Mouse (Mus musculus): ENCODE data around the gene Ptprg. TPM values are rescaled to one million over a fixed set of nuclear protein-coding genes. Genes with fewer than 3 reads are reported as not detected.
"Not testable (repeated sequence)": the region's sequence is repeated elsewhere in the genome, so short reads cannot be mapped to it uniquely, and the experiment has no call there.

The Ptprg gene
- polyA plus RNA-seq, 1 experiment from 2014 or later = not detected

GRCm38 (mm10) chr14:11814811-11815210, 261.5 kb downstream of the Ptprg start:
- H3K27ac ChIP-seq; H3K4me3 ChIP-seq (ENCODE audit: inconsistent target); H3K36me3 ChIP-seq (ENCODE audit: inconsistent target); H3K79me2 ChIP-seq (ENCODE audit: inconsistent target): not testable (repeated sequence)
- WGBS (ENCODE audit: missing documents) = 80% methylated on average over 4 of the region's 4 CpGs

GRCm38 (mm10) chr14:11817236-11817635, 263.9 kb downstream of the Ptprg start:
- no peak overlapping the region for H3K27ac ChIP-seq
- H3K4me3 ChIP-seq (ENCODE audit: inconsistent target) = no peak overlapping the region
- no peaks in the 10 kb centered on the region for H3K79me2 ChIP-seq (ENCODE audit: inconsistent target)
- H3K36me3 ChIP-seq (ENCODE audit: inconsistent target) = no peaks in the 10 kb centered on the region
- 81% methylated on average over 5 of the region's 6 CpGs for WGBS (ENCODE audit: missing documents)

GRCm38 (mm10) chr14:11818054-11818453, 264.7 kb downstream of the Ptprg start:
- no peaks in the 10 kb centered on the region for H3K36me3 ChIP-seq (ENCODE audit: inconsistent target)
- H3K4me3 ChIP-seq (ENCODE audit: inconsistent target) = no peak overlapping the region
- no peaks in the 10 kb centered on the region for H3K79me2 ChIP-seq (ENCODE audit: inconsistent target)
- H3K27ac ChIP-seq = no peak overlapping the region
- 97% methylated on average over 3 of the region's 3 CpGs for WGBS (ENCODE audit: missing documents)

GRCm38 (mm10) chr14:11818721-11819120, 265.4 kb downstream of the Ptprg start:
- Histone ChIP-seq H3K36me3 (ENCODE audit: inconsistent target) (no peaks in the 10 kb centered on the region), H3K79me2 (ENCODE audit: inconsistent target) (no peaks in the 10 kb centered on the region), H3K4me3 (ENCODE audit: inconsistent target) (no peak overlapping the region), H3K27ac (no peak overlapping the region)
- WGBS (ENCODE audit: missing documents) = 81% methylated on average over 7 of the region's 8 CpGs

GRCm38 (mm10) chr14:11819326-11819725, 266.0 kb downstream of the Ptprg start:
- no peaks in the 10 kb centered on the region for H3K79me2 ChIP-seq (ENCODE audit: inconsistent target)
- H3K27ac ChIP-seq = no peak overlapping the region
- 88% methylated on average over 2 of the region's 2 CpGs for WGBS (ENCODE audit: missing documents)
- H3K4me3 ChIP-seq (ENCODE audit: inconsistent target) = no peak overlapping the region
- H3K36me3 ChIP-seq (ENCODE audit: inconsistent target) = no peaks in the 10 kb centered on the region

- no peak overlapping the region for H3K27ac ChIP-seq
- no peak overlapping the region for H3K4me3 ChIP-seq (ENCODE audit: inconsistent target)
- no peaks in the 10 kb centered on the region for H3K79me2 ChIP-seq (ENCODE audit: inconsistent target)
- H3K36me3 ChIP-seq (ENCODE audit: inconsistent target) = no peaks in the 10 kb centered on the region
- WGBS (ENCODE audit: missing documents) = 76% methylated on average over 7 of the region's 7 CpGs
Measured at GRCm38 (mm10) chr14:11822830-11823700, 269.7 kb downstream of the Ptprg start.

GRCm38 (mm10) chr14:11823701-11824095, 270.4 kb downstream of the Ptprg start:
- H3K79me2 ChIP-seq (ENCODE audit: inconsistent target) = no peaks in the 10 kb centered on the region
- no peaks in the 10 kb centered on the region for H3K36me3 ChIP-seq (ENCODE audit: inconsistent target)
- H3K27ac ChIP-seq = no peak overlapping the region
- no peak overlapping the region for H3K4me3 ChIP-seq (ENCODE audit: inconsistent target)
- WGBS (ENCODE audit: missing documents) = 97% methylated on average over 3 of the region's 6 CpGs

- Histone ChIP-seq H3K79me2 (ENCODE audit: inconsistent target) (no peaks in the 10 kb centered on the region), H3K36me3 (ENCODE audit: inconsistent target) (no peaks in the 10 kb centered on the region), H3K4me3 (ENCODE audit: inconsistent target) (no peak overlapping the region), H3K27ac (no peak overlapping the region)
- WGBS (ENCODE audit: missing documents) = 89% methylated on average over 8 of the region's 8 CpGs
Measured at GRCm38 (mm10) chr14:11824915-11825314, 271.6 kb downstream of the Ptprg start.

- Histone ChIP-seq H3K79me2 (ENCODE audit: inconsistent target) (no peaks in the 10 kb centered on the region), H3K36me3 (ENCODE audit: inconsistent target) (no peaks in the 10 kb centered on the region), H3K4me3 (ENCODE audit: inconsistent target) (no peak overlapping the region), H3K27ac (no peak overlapping the region)
- WGBS (ENCODE audit: missing documents) = 89% methylated on average over 2 of the region's 2 CpGs
Measured at GRCm38 (mm10) chr14:11825551-11825950, 272.2 kb downstream of the Ptprg start.

- WGBS (ENCODE audit: missing documents) = 68% methylated on average over 4 of the region's 4 CpGs
- no peak overlapping the region for H3K4me3 ChIP-seq (ENCODE audit: inconsistent target)
Measured at GRCm38 (mm10) chr14:11828086-11828485, 274.8 kb downstream of the Ptprg start.

GRCm38 (mm10) chr14:11833678-11834077, 280.3 kb downstream of the Ptprg start:
- Histone ChIP-seq H3K27ac (no peak overlapping the region), H3K79me2 (ENCODE audit: inconsistent target) (no peaks in the 10 kb centered on the region), H3K36me3 (ENCODE audit: inconsistent target) (no peaks in the 10 kb centered on the region), H3K4me3 (ENCODE audit: inconsistent target) (no peak overlapping the region)
- WGBS (ENCODE audit: missing documents) = 82% methylated on average over 3 of the region's 3 CpGs

More at GRCm38 (mm10) chr14:11828086-11828485, 274.8 kb downstream of the Ptprg start:
- H3K27ac ChIP-seq = no peak overlapping the region
- no peaks in the 10 kb centered on the region for H3K36me3 ChIP-seq (ENCODE audit: inconsistent target)
- no peaks in the 10 kb centered on the region for H3K79me2 ChIP-seq (ENCODE audit: inconsistent target)

- H3K27ac ChIP-seq = no peak overlapping the region
- 88% methylated on average over 12 of the region's 12 CpGs for WGBS (ENCODE audit: missing documents)
- H3K36me3 ChIP-seq (ENCODE audit: inconsistent target) = no peaks in the 10 kb centered on the region
- H3K79me2 ChIP-seq (ENCODE audit: inconsistent target) = no peaks in the 10 kb centered on the region
- no peak overlapping the region for H3K4me3 ChIP-seq (ENCODE audit: inconsistent target)
Measured at GRCm38 (mm10) chr14:11835706-11836445, 282.5 kb downstream of the Ptprg start.

GRCm38 (mm10) chr14:11837714-11838113, 284.4 kb downstream of the Ptprg start:
- 89% methylated on average over 1 of the region's 1 CpGs for WGBS (ENCODE audit: missing documents)
- no peak overlapping the region for H3K27ac ChIP-seq

GRCm38 (mm10) chr14:11841621-11842020, 288.3 kb downstream of the Ptprg start:
- 83% methylated on average over 4 of the region's 4 CpGs for WGBS (ENCODE audit: missing documents)
- H3K79me2 ChIP-seq (ENCODE audit: inconsistent target) = no peaks in the 10 kb centered on the region
- no peaks in the 10 kb centered on the region for H3K36me3 ChIP-seq (ENCODE audit: inconsistent target)
- no peak overlapping the region for H3K4me3 ChIP-seq (ENCODE audit: inconsistent target)
- H3K27ac ChIP-seq = no peak overlapping the region

More at GRCm38 (mm10) chr14:11837714-11838113, 284.4 kb downstream of the Ptprg start:
- no peaks in the 10 kb centered on the region for H3K36me3 ChIP-seq (ENCODE audit: inconsistent target)
- H3K79me2 ChIP-seq (ENCODE audit: inconsistent target) = no peaks in the 10 kb centered on the region
- H3K4me3 ChIP-seq (ENCODE audit: inconsistent target) = no peak overlapping the region

- H3K79me2 ChIP-seq (ENCODE audit: inconsistent target) = no peaks in the 10 kb centered on the region
- H3K27ac ChIP-seq = no peak overlapping the region
- H3K4me3 ChIP-seq (ENCODE audit: inconsistent target) = no peak overlapping the region
- H3K36me3 ChIP-seq (ENCODE audit: inconsistent target) = no peaks in the 10 kb centered on the region
- WGBS (ENCODE audit: missing documents) = 86% methylated on average over 3 of the region's 3 CpGs
Measured at GRCm38 (mm10) chr14:11852896-11853295, 299.6 kb downstream of the Ptprg start.
